ENCODE assay signal across 23 mouse cellular contexts in the genomic region with DNA sequence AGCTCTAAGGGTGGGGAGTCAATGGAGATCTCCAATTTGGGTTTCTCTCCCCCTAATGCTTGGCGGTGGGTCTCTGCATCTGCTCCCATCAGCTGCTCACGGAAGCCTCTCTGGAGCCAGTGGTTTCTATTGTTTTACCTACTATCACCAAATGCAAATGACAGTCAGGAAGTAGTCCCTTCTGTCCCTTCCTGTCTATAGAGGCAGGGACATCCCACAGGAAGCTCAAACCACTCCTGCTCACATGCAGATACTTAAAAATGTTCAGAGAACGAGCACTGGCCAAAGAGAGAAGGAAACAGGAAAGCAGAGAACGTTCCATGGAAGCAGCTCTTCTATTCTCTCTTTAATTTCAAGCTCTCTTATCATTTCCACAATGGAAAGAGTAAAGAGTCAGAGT. TPM values are rescaled to one million over a fixed set of nuclear protein-coding genes. Genes with fewer than 3 reads are reported as not detected.
DNase-seq lines count a peak whose midpoint lies in the region; ATAC-seq and TF ChIP-seq lines count a peak whose summit lies in the region.
"Had no signal": no experiment of that assay in that cellular context is flagged by ENCODE, and none has a peak within 500 bp of the region (broad histone marks: within the 10 kb centered on the region; RNA-seq: fewer than 3 reads in every experiment).

No protein-coding gene starts in this region.

- no peak overlapping the region for H3K4me2 ChIP-seq in heart, embryonic 12.5 days
- no peak overlapping the region for H3K4me2 ChIP-seq in kidney, postnatal 0 days (ENCODE audit: low read length)
- no peak overlapping the region for H3K4me2 ChIP-seq in kidney, embryonic 15.5 days
- H3K4me2 ChIP-seq: forebrain, embryonic 12.5 days; hindbrain, embryonic 12.5 days; stomach, embryonic 15.5 days had no signal

- no peaks in the 10 kb centered on the region for H3K4me1 ChIP-seq in heart, embryonic 12.5 days (replicated peaks)
- H3K4me1 ChIP-seq in heart, adult 2 months (ENCODE audit: control insufficient read depth, insufficient read depth, low read length), result peaks cover 2% of the 10 kb centered on the region; the same call in 1 of the 2 replicates
- H3K4me1 ChIP-seq in kidney, postnatal 0 days (replicated peaks; ENCODE audit: insufficient read depth, low read length), result no peaks in the 10 kb centered on the region
- no peaks in the 10 kb centered on the region for H3K4me1 ChIP-seq in kidney, embryonic 15.5 days
- H3K4me1 ChIP-seq in megakaryocyte, embryonic 14.5 days, result peaks cover 97% of the 10 kb centered on the region
- H3K4me1 ChIP-seq: forebrain, embryonic 12.5 days; hindbrain, embryonic 12.5 days; midbrain, embryonic 10.5 days; stomach, embryonic 15.5 days had no signal

- H3K27ac ChIP-seq in heart, embryonic 12.5 days (ENCODE audit: poor library complexity, severe bottlenecking), result peak overlapping the region; percentile 34; the same call in 1 of the 2 replicates
- no peak overlapping the region for H3K27ac ChIP-seq in heart, adult 2 months
- no peak overlapping the region for H3K27ac ChIP-seq in kidney, postnatal 0 days
- no peak overlapping the region for H3K27ac ChIP-seq in kidney, embryonic 15.5 days
- H3K27ac ChIP-seq: forebrain, embryonic 12.5 days; hindbrain, embryonic 12.5 days; left cerebral cortex, adult 2 months; midbrain, embryonic 10.5 days; stomach, embryonic 15.5 days had no signal

- DNase-seq in heart, adult 2 months, result no peak
- DNase-seq in kidney, postnatal 0 days (ENCODE audit: low spot score), result peak; percentile 9
- no peak for DNase-seq in adrenal gland, adult (ENCODE audit: inconsistent age in 2 of 2, low spot score in 1 of 2)
- DNase-seq in layer of hippocampus, adult 9-10 months (ENCODE audit: low spot score), result no peak
- DNase-seq: cerebellum, adult 2 months; kidney, adult 2 months; kidney, postnatal 36 days; layer of hippocampus, adult 9-11 months; left cerebral cortex, postnatal 4 days; retina, postnatal 1 day; thymus, adult 18-20 months; thymus, postnatal 4 days had no signal

- TF ChIP-seq CTCF in heart, adult 2 months (IDR thresholded peaks at IDR 0.05), result no peak
- no peak for TF ChIP-seq CTCF in kidney, postnatal 0 days (IDR thresholded peaks at IDR 0.05; ENCODE audit: low read depth)

- H3K9ac ChIP-seq in heart, embryonic 12.5 days, result no peak overlapping the region
- H3K9ac ChIP-seq in heart, adult 2 months (ENCODE audit: low read depth, low read length), result no peak overlapping the region
- no peak overlapping the region for H3K9ac ChIP-seq in kidney, postnatal 0 days (ENCODE audit: low read depth, low read length)
- H3K9ac ChIP-seq in kidney, embryonic 15.5 days, result no peak overlapping the region
- H3K9ac ChIP-seq: forebrain, embryonic 12.5 days; hindbrain, embryonic 12.5 days; stomach, embryonic 15.5 days had no signal

- no peak for TF ChIP-seq EP300 in heart, adult 2 months (IDR thresholded peaks at IDR 0.05; ENCODE audit: insufficient read depth, low read depth, low read length)

- WGBS in heart, embryonic 12.5 days, result 54% methylated on average over 4 of the region's 4 CpGs
- WGBS in heart, adult 2 months, result 51% methylated on average over 4 of the region's 4 CpGs
- WGBS in kidney, postnatal 0 days, result 81% methylated on average over 4 of the region's 4 CpGs
- WGBS in kidney, embryonic 15.5 days, result 78% methylated on average over 4 of the region's 4 CpGs

- no peak overlapping the region for H3K4me3 ChIP-seq in heart, embryonic 12.5 days
- no peak overlapping the region for H3K4me3 ChIP-seq in heart, adult 2 months
- H3K4me3 ChIP-seq in kidney, postnatal 0 days (replicated peaks; ENCODE audit: low read depth, low read length), result no peak overlapping the region
- no peak overlapping the region for H3K4me3 ChIP-seq in kidney, embryonic 15.5 days (replicated peaks)
- H3K4me3 ChIP-seq in megakaryocyte, embryonic 14.5 days (replicated peaks), result peak overlapping the region; percentile 87
- H3K4me3 ChIP-seq: forebrain, embryonic 12.5 days; hindbrain, embryonic 12.5 days; left cerebral cortex, adult 2 months; midbrain, embryonic 10.5 days; stomach, embryonic 15.5 days had no signal

- peaks cover 76% of the 10 kb centered on the region for H3K36me3 ChIP-seq in heart, embryonic 12.5 days
- no peaks in the 10 kb centered on the region; the same call in 1 of the 2 replicates for H3K36me3 ChIP-seq in heart, adult 2 months (ENCODE audit: control insufficient read depth, insufficient read depth, low read length)
- H3K36me3 ChIP-seq in kidney, postnatal 0 days (ENCODE audit: insufficient read depth, low read length), result peaks cover 39% of the 10 kb centered on the region
- H3K36me3 ChIP-seq in kidney, embryonic 15.5 days, result peaks cover 90% of the 10 kb centered on the region
- H3K36me3 ChIP-seq in megakaryocyte, embryonic 14.5 days (replicated peaks; ENCODE audit: low read length), result peaks cover 74% of the 10 kb centered on the region

- ATAC-seq in heart, embryonic 12.5 days (ENCODE audit: insufficient number of reproducible peaks, low FRiP score), result peak; percentile 45; the same call in 1 of the 2 replicates
- ATAC-seq in kidney, postnatal 0 days (replicated peaks; ENCODE audit: low FRiP score, low read depth), result no peak
- no peak for ATAC-seq in kidney, embryonic 15.5 days (replicated peaks; ENCODE audit: low FRiP score)
- ATAC-seq in megakaryocyte, adult 5-6 weeks (ENCODE audit: poor library complexity, severe bottlenecking), result no peak

- no peaks in the 10 kb centered on the region for H3K9me3 ChIP-seq in heart, embryonic 12.5 days (replicated peaks)
- H3K9me3 ChIP-seq in kidney, postnatal 0 days (replicated peaks; ENCODE audit: low read length), result no peaks in the 10 kb centered on the region
- H3K9me3 ChIP-seq in kidney, embryonic 15.5 days (replicated peaks), result no peaks in the 10 kb centered on the region
- H3K9me3 ChIP-seq in megakaryocyte, embryonic 14.5 days, result no peaks in the 10 kb centered on the region
- H3K9me3 ChIP-seq: forebrain, embryonic 12.5 days; hindbrain, embryonic 12.5 days; midbrain, embryonic 10.5 days; stomach, embryonic 15.5 days had no signal

- intact Hi-C loops in heart, adult 2 months (cut with DNase I), result no loop called here

- no peak for TF ChIP-seq POLR2A in heart, adult 2 months (IDR thresholded peaks at IDR 0.05; ENCODE audit: insufficient read depth, low read depth, low read length)

- no peaks in the 10 kb centered on the region for H3K79me2 ChIP-seq in heart, adult 2 months (replicated peaks; ENCODE audit: control insufficient read depth, insufficient read depth, low read length)

- H3K27me3 ChIP-seq in heart, embryonic 12.5 days (replicated peaks), result no peaks in the 10 kb centered on the region
- no peaks in the 10 kb centered on the region for H3K27me3 ChIP-seq in heart, adult 2 months (ENCODE audit: control insufficient read depth, insufficient read depth, low read length)
- no peaks in the 10 kb centered on the region for H3K27me3 ChIP-seq in kidney, postnatal 0 days (ENCODE audit: insufficient read depth, low read length)
- H3K27me3 ChIP-seq in kidney, embryonic 15.5 days, result no peaks in the 10 kb centered on the region
- H3K27me3 ChIP-seq in megakaryocyte, embryonic 14.5 days (replicated peaks), result no peaks in the 10 kb centered on the region
- H3K27me3 ChIP-seq: forebrain, embryonic 12.5 days; hindbrain, embryonic 12.5 days; stomach, embryonic 15.5 days had no signal

RNA-seq across cellular contexts. Expression of a gene that starts 32.1 kb away (rescaled TPM):
- polyA plus RNA-seq in heart, embryonic 12.5 days (2016; fragmentation: Nextera tagmentation; extraction: Ambion mirVana), result 7.3 and 9.1 TPM in 2 replicates
- total RNA-seq in heart, adult 2 months (2021), result 1 to 10 TPM; 4.8 to 6.1 TPM
- polyA plus RNA-seq in heart, adult 2 months (2012; rRNA removed), result 4.6 and 7.0 TPM in 2 replicates
- 4.3 and 4.4 TPM in 2 replicates for polyA plus RNA-seq in kidney, postnatal 0 days (2015; fragmentation: Nextera tagmentation; extraction: Ambion mirVana)
- polyA plus RNA-seq in kidney, embryonic 15.5 days (2015; fragmentation: Nextera tagmentation; extraction: Ambion mirVana), result 9.7 and 11.6 TPM in 2 replicates
- 0.68 and 0.90 TPM in 2 replicates for polyA plus RNA-seq in megakaryocyte, embryonic 14.5 days (2012; ENCODE audit: insufficient read depth, low replicate concordance)
- 7.2 and 7.9 TPM in 2 replicates for total RNA-seq in megakaryocyte, adult 5-6 weeks (2015)
- 4.3 and 6.1 TPM in 2 replicates for total RNA-seq in megakaryocyte, adult 5-6 weeks (2017)

RNA-seq across cellular contexts. Expression of a gene that starts 55.9 kb away (rescaled TPM):
- 2.3 and 2.7 TPM in 2 replicates for polyA plus RNA-seq in heart, embryonic 12.5 days (2016; fragmentation: Nextera tagmentation; extraction: Ambion mirVana)
- total RNA-seq in heart, adult 2 months (2021), result under 1 TPM; 0.05 to 0.07 TPM
- polyA plus RNA-seq in heart, adult 2 months (2012; rRNA removed), result 0.29 and 0.70 TPM in 2 replicates
- polyA plus RNA-seq in kidney, postnatal 0 days (2015; fragmentation: Nextera tagmentation; extraction: Ambion mirVana), result 9.9 and 10.2 TPM in 2 replicates
- 9.0 and 9.5 TPM in 2 replicates for polyA plus RNA-seq in kidney, embryonic 15.5 days (2015; fragmentation: Nextera tagmentation; extraction: Ambion mirVana)
- polyA plus RNA-seq in megakaryocyte, embryonic 14.5 days (2012; ENCODE audit: insufficient read depth, low replicate concordance), result not detected in 2 replicates
- not detected in 2 replicates for total RNA-seq in megakaryocyte, adult 5-6 weeks (2015)
- total RNA-seq in megakaryocyte, adult 5-6 weeks (2017), result 0.04 TPM in 1 of 2 replicates, not detected in the other
- total RNA-seq: granulocyte monocyte progenitor cell, adult 5-6 weeks; MEL had no signal
